Mouse (Mus musculus) thymus, adult 2 months (tissue): ENCODE measurements around the gene Vti1a. TPM values are rescaled to one million over a fixed set of nuclear protein-coding genes. Genes with fewer than 3 reads are reported as not detected.

Source experiments
- DNase-seq: peaks from one replicate; pipeline ENCODE4 v3.0.0; 2021
- H3K27ac ChIP-seq: fragments of 200-500 bp; 2 replicates; pipeline ENCODE4 v1.5.1; 2012; ENCODE audit warnings: low read length, control low read depth; ENCODE audit not compliant: control insufficient read depth, insufficient read depth
- H3K27me3 ChIP-seq: fragments of 200-500 bp; 2 replicates; pipeline ENCODE4 v1.6.1; 2012; ENCODE audit warnings: mild to moderate bottlenecking, low read length, moderate library complexity, mixed read lengths; ENCODE audit not compliant: control insufficient read depth, insufficient read depth
- H3K36me3 ChIP-seq: fragments of 200-500 bp; 2 replicates; pipeline ENCODE4 v1.6.1; 2012; ENCODE audit warnings: mild to moderate bottlenecking, low read length, moderate library complexity; ENCODE audit not compliant: control insufficient read depth, insufficient read depth
- H3K4me1 ChIP-seq: fragments of 200-500 bp; replicated peaks from 2 replicates; pipeline ENCODE4 v1.6.1; 2012; ENCODE audit warnings: low read length; ENCODE audit not compliant: control insufficient read depth, insufficient read depth
- H3K4me3 ChIP-seq: fragments of 200-500 bp; 2 replicates; pipeline ENCODE4 v1.5.1; 2012; ENCODE audit warnings: mild to moderate bottlenecking, low read length, control low read depth, moderate library complexity; ENCODE audit not compliant: control insufficient read depth, insufficient read depth
- CTCF ChIP-seq: fragments of 200-500 bp; IDR thresholded peaks from 2 replicates; pipeline ENCODE4 v1.5.1; 2012; ENCODE audit warnings: mild to moderate bottlenecking, control low read depth, low read length, moderate library complexity, borderline replicate concordance; ENCODE audit not compliant: control insufficient read depth, poor library complexity, insufficient read depth; ENCODE audit errors: extremely low read depth
- POLR2A ChIP-seq: fragments of 200-500 bp; IDR thresholded peaks from 2 replicates; pipeline ENCODE4 v1.6.1; 2012; ENCODE audit warnings: mild to moderate bottlenecking, low read length, control low read depth, moderate library complexity; ENCODE audit not compliant: control insufficient read depth, poor library complexity, insufficient read depth; ENCODE audit errors: extremely low read depth
- WGBS: fragments of 180-500 bp; shearing (Covaris S2); methylation state at CpG from one replicate; pipeline ENCODE4 v1.1.7; 2018; 5-methylcytosine and 5-hydroxymethylcytosine counted together
- polyA plus RNA-seq: library from polyadenylated mRNA; depleted of rRNA; stranded (reverse); fragments of >200 nt; gene quantifications from 2 replicates; pipeline ENCODE4 v1.2.3, GENCODE M21; 2012; rRNA removed

Gene Vti1a
- polyA plus RNA-seq, 1 experiment = 15.4 TPM

- peaks cover 5% of the 10 kb centered on the region; the same call in 1 of the 2 replicates for H3K4me1 ChIP-seq
- 73% methylated on average over 7 of the region's 7 CpGs for WGBS
These were observed 336.7 kb downstream of the Vti1a start for GRCm38 (mm10) chr19:55652693-55653265.

GRCm38 (mm10) chr19:55660165-55660564 is 344.1 kb downstream of the Vti1a start:
- DNase-seq = no peak
- H3K36me3 ChIP-seq = no peaks in the 10 kb centered on the region
- 20% methylated on average over 11 of the region's 11 CpGs for WGBS
- TF ChIP-seq CTCF = no peak
- no peak for TF ChIP-seq POLR2A
- H3K27me3 ChIP-seq = no peaks in the 10 kb centered on the region
- peaks cover 4% of the 10 kb centered on the region for H3K4me1 ChIP-seq
- no peak overlapping the region for H3K27ac ChIP-seq
- no peak overlapping the region for H3K4me3 ChIP-seq

More at GRCm38 (mm10) chr19:55652693-55653265, 336.7 kb downstream of the Vti1a start:
- Histone ChIP-seq H3K27ac (no peak overlapping the region), H3K27me3 (no peaks in the 10 kb centered on the region), H3K4me3 (no peak overlapping the region), H3K36me3 (no peaks in the 10 kb centered on the region)
- TF ChIP-seq POLR2A (no peak), CTCF (no peak)
- DNase-seq = no peak

GRCm38 (mm10) chr19:55662521-55663223 is 346.6 kb downstream of the Vti1a start:
- DNase-seq = no peak
- no peak overlapping the region for H3K4me3 ChIP-seq
- peaks cover 7% of the 10 kb centered on the region for H3K4me1 ChIP-seq
- H3K36me3 ChIP-seq = no peaks in the 10 kb centered on the region
- 84% methylated on average over 5 of the region's 5 CpGs for WGBS
- no peak overlapping the region for H3K27ac ChIP-seq
- TF ChIP-seq POLR2A = no peak
- no peak for TF ChIP-seq CTCF
- no peaks in the 10 kb centered on the region for H3K27me3 ChIP-seq

- no peaks in the 10 kb centered on the region for H3K36me3 ChIP-seq
These were observed 351.7 kb downstream of the Vti1a start for GRCm38 (mm10) chr19:55667787-55668186.

GRCm38 (mm10) chr19:55668896-55669295 is 352.8 kb downstream of the Vti1a start:
- no peaks in the 10 kb centered on the region for H3K36me3 ChIP-seq
- H3K4me1 ChIP-seq = peaks cover 10% of the 10 kb centered on the region
- H3K27ac ChIP-seq = no peak overlapping the region
- 97% methylated on average over 9 of the region's 9 CpGs for WGBS
- no peak overlapping the region for H3K4me3 ChIP-seq
- no peak for DNase-seq
- no peaks in the 10 kb centered on the region for H3K27me3 ChIP-seq
- TF ChIP-seq POLR2A (no peak), CTCF (no peak)

More at GRCm38 (mm10) chr19:55667787-55668186, 351.7 kb downstream of the Vti1a start:
- Histone ChIP-seq H3K27ac (no peak overlapping the region), H3K4me1 (peaks cover 10% of the 10 kb centered on the region), H3K27me3 (no peaks in the 10 kb centered on the region), H3K4me3 (no peak overlapping the region)
- WGBS = 6% methylated on average over 9 of the region's 9 CpGs
- no peak for DNase-seq
- TF ChIP-seq POLR2A = no peak
- TF ChIP-seq CTCF = no peak

Other genes with a start within 250 kb of the Vti1a start
- gene Gpam, start 189.1 kb upstream of the Vti1a start, polyA plus RNA-seq = 20.0 and 24.1 TPM in 2 replicates
- 0.12 and 0.15 TPM in 2 replicates for gene Tectb, start 135.6 kb upstream of the Vti1a start, polyA plus RNA-seq
- 0.13 and 0.15 TPM in 2 replicates for gene Gucy2g, start 75.1 kb upstream of the Vti1a start, polyA plus RNA-seq
- 20.9 and 21.1 TPM in 2 replicates for gene Acsl5, start 64.4 kb upstream of the Vti1a start, polyA plus RNA-seq
- 11.4 and 14.2 TPM in 2 replicates for gene Zdhhc6, start 263 bp upstream of the Vti1a start, polyA plus RNA-seq